Mouse (Mus musculus): ENCODE results near the gene Lyz1. TPM values are rescaled to one million over a fixed set of nuclear protein-coding genes. Genes with fewer than 3 reads are reported as not detected.
A peak's percentile ranks its signal among the peaks of the same experiment; 100 is the strongest.

Lyz1 gene
- polyA plus RNA-seq, 1 experiment from 2014 or later = 0.29 TPM

- Histone ChIP-seq H3K9me3 (ENCODE audit: control insufficient read depth, low read length) (no peaks in the 10 kb centered on the region), H3K9ac (ENCODE audit: low read length) (no peak overlapping the region), H3K27ac (replicated peaks) (no peak overlapping the region), H3K27me3 (ENCODE audit: control insufficient read depth, insufficient read depth, low read length) (no peaks in the 10 kb centered on the region), H3K4me3 (ENCODE audit: low read depth, low read length) (no peak overlapping the region), H3K4me2 (replicated peaks; ENCODE audit: low read depth) (no peak overlapping the region), H3K4me1 (replicated peaks; ENCODE audit: control insufficient read depth, insufficient read depth) (no peaks in the 10 kb centered on the region), H3K36me3 (ENCODE audit: control insufficient read depth, insufficient read depth, low read length) (no peaks in the 10 kb centered on the region)
- ATAC-seq (ENCODE audit: low FRiP score, low TSS enrichment) (no peak), DNase-seq (ENCODE audit: low spot score) (peak; percentile 30)
- TF ChIP-seq CTCF (IDR thresholded peaks at IDR 0.05; ENCODE audit: low read depth) (peak; percentile 75), EP300 (optimal IDR thresholded peaks at IDR 0.05) (no peak)
- WGBS = 76% methylated on average over 5 of the region's 5 CpGs
Observed at GRCm38 (mm10) chr10:117330521-117330920, 37.9 kb upstream of the Lyz1 start.

GRCm38 (mm10) chr10:117323782-117324181 lies 31.1 kb upstream of the Lyz1 start:
- no peak for ATAC-seq (ENCODE audit: low FRiP score, low TSS enrichment)
- DNase-seq (ENCODE audit: low spot score) = no peak
- Histone ChIP-seq H3K27ac (replicated peaks) (no peak overlapping the region), H3K27me3 (ENCODE audit: control insufficient read depth, insufficient read depth, low read length) (no peaks in the 10 kb centered on the region), H3K4me2 (replicated peaks; ENCODE audit: low read depth) (no peak overlapping the region), H3K4me1 (replicated peaks; ENCODE audit: control insufficient read depth, insufficient read depth) (no peaks in the 10 kb centered on the region), H3K9me3 (ENCODE audit: control insufficient read depth, low read length) (no peaks in the 10 kb centered on the region), H3K4me3 (ENCODE audit: low read depth, low read length) (no peak overlapping the region), H3K36me3 (ENCODE audit: control insufficient read depth, insufficient read depth, low read length) (no peaks in the 10 kb centered on the region), H3K9ac (ENCODE audit: low read length) (no peak overlapping the region)
- WGBS = 89% methylated on average over 7 of the region's 7 CpGs
- TF ChIP-seq EP300 (optimal IDR thresholded peaks at IDR 0.05) = no peak
- no peak for TF ChIP-seq CTCF (IDR thresholded peaks at IDR 0.05; ENCODE audit: low read depth)

- DNase-seq (ENCODE audit: low spot score) (no peak), ATAC-seq (ENCODE audit: low FRiP score, low TSS enrichment) (no peak)
- TF ChIP-seq CTCF (IDR thresholded peaks at IDR 0.05; ENCODE audit: low read depth) (no peak), EP300 (optimal IDR thresholded peaks at IDR 0.05) (no peak)
- no peaks in the 10 kb centered on the region for H3K27me3 ChIP-seq (ENCODE audit: control insufficient read depth, insufficient read depth, low read length)
- H3K9me3 ChIP-seq (ENCODE audit: control insufficient read depth, low read length) = no peaks in the 10 kb centered on the region
- WGBS = 91% methylated on average over 5 of the region's 5 CpGs
- no peak overlapping the region for H3K9ac ChIP-seq (ENCODE audit: low read length)
- no peak overlapping the region for H3K4me3 ChIP-seq (ENCODE audit: low read depth, low read length)
- no peaks in the 10 kb centered on the region for H3K4me1 ChIP-seq (replicated peaks; ENCODE audit: control insufficient read depth, insufficient read depth)
- H3K36me3 ChIP-seq (ENCODE audit: control insufficient read depth, insufficient read depth, low read length) = no peaks in the 10 kb centered on the region
- H3K4me2 ChIP-seq (replicated peaks; ENCODE audit: low read depth) = no peak overlapping the region
- no peak overlapping the region for H3K27ac ChIP-seq (replicated peaks)
Observed at GRCm38 (mm10) chr10:117322630-117323029, 30.0 kb upstream of the Lyz1 start.

DNA sequence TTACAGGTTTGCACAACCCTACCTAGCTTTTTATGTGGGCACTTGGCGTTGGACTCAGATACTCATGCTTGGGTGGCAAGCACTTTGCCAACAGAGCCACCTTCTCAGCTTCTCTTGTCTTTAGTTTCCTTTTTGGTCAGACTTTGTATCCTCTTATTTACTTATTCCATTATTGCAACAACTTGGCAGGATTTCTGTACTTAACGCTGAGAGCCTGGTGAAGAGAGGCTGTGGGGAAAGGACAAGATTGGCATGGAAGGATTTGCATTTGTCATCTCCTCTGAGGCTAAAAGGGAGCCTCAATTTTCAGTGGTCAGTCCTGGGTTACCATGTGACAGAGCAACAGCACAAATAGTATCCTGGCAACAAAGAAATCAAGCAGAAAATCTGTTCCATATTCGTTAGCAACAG lies 27.9 kb upstream of the Lyz1 start:
- WGBS = 71% methylated on average over 3 of the region's 3 CpGs

GRCm38 (mm10) chr10:117316391-117316790 lies 23.7 kb upstream of the Lyz1 start:
- TF ChIP-seq EP300 (optimal IDR thresholded peaks at IDR 0.05) = no peak
- no peak for TF ChIP-seq CTCF (IDR thresholded peaks at IDR 0.05; ENCODE audit: low read depth)
- no peaks in the 10 kb centered on the region for H3K4me1 ChIP-seq (replicated peaks; ENCODE audit: control insufficient read depth, insufficient read depth)
- no peak overlapping the region for H3K4me2 ChIP-seq (replicated peaks; ENCODE audit: low read depth)
- H3K9me3 ChIP-seq (ENCODE audit: control insufficient read depth, low read length) = no peaks in the 10 kb centered on the region
- DNase-seq (ENCODE audit: low spot score) (no peak), ATAC-seq (ENCODE audit: low FRiP score, low TSS enrichment) (no peak)
- H3K27ac ChIP-seq (replicated peaks) = no peak overlapping the region
- no peak overlapping the region for H3K9ac ChIP-seq (ENCODE audit: low read length)
- WGBS = 87% methylated on average over 11 of the region's 11 CpGs
- H3K4me3 ChIP-seq (ENCODE audit: low read depth, low read length) = no peak overlapping the region
- no peaks in the 10 kb centered on the region for H3K36me3 ChIP-seq (ENCODE audit: control insufficient read depth, insufficient read depth, low read length)
- H3K27me3 ChIP-seq (ENCODE audit: control insufficient read depth, insufficient read depth, low read length) = no peaks in the 10 kb centered on the region

More for the DNA sequence above, 27.9 kb upstream of the Lyz1 start:
- Histone ChIP-seq H3K4me3 (ENCODE audit: low read depth, low read length) (no peak overlapping the region), H3K9ac (ENCODE audit: low read length) (no peak overlapping the region), H3K27me3 (ENCODE audit: control insufficient read depth, insufficient read depth, low read length) (no peaks in the 10 kb centered on the region), H3K4me1 (replicated peaks; ENCODE audit: control insufficient read depth, insufficient read depth) (no peaks in the 10 kb centered on the region), H3K9me3 (ENCODE audit: control insufficient read depth, low read length) (no peaks in the 10 kb centered on the region), H3K4me2 (replicated peaks; ENCODE audit: low read depth) (no peak overlapping the region), H3K36me3 (ENCODE audit: control insufficient read depth, insufficient read depth, low read length) (no peaks in the 10 kb centered on the region), H3K27ac (replicated peaks) (no peak overlapping the region)
- ATAC-seq (ENCODE audit: low FRiP score, low TSS enrichment) = no peak
- TF ChIP-seq CTCF (IDR thresholded peaks at IDR 0.05; ENCODE audit: low read depth) (no peak), EP300 (optimal IDR thresholded peaks at IDR 0.05) (no peak)
- no peak for DNase-seq (ENCODE audit: low spot score)

GRCm38 (mm10) chr10:117313133-117313532 lies 20.5 kb upstream of the Lyz1 start:
- Histone ChIP-seq H3K9me3 (ENCODE audit: control insufficient read depth, low read length) (no peaks in the 10 kb centered on the region), H3K36me3 (ENCODE audit: control insufficient read depth, insufficient read depth, low read length) (no peaks in the 10 kb centered on the region), H3K4me1 (replicated peaks; ENCODE audit: control insufficient read depth, insufficient read depth) (no peaks in the 10 kb centered on the region), H3K4me3 (ENCODE audit: low read depth, low read length) (no peak overlapping the region), H3K4me2 (replicated peaks; ENCODE audit: low read depth) (no peak overlapping the region), H3K27me3 (ENCODE audit: control insufficient read depth, insufficient read depth, low read length) (no peaks in the 10 kb centered on the region), H3K9ac (ENCODE audit: low read length) (no peak overlapping the region), H3K27ac (replicated peaks) (no peak overlapping the region)
- no peak for TF ChIP-seq EP300 (optimal IDR thresholded peaks at IDR 0.05)
- TF ChIP-seq CTCF (IDR thresholded peaks at IDR 0.05; ENCODE audit: low read depth) = no peak
- WGBS = 82% methylated on average over 2 of the region's 2 CpGs
- ATAC-seq (ENCODE audit: low FRiP score, low TSS enrichment) = no peak
- no peak for DNase-seq (ENCODE audit: low spot score)
